Mouse (Mus musculus): ENCODE measurements around the gene Shc2. TPM values are rescaled to one million over a fixed set of nuclear protein-coding genes. Genes with fewer than 3 reads are reported as not detected.

The Shc2 gene
- polyA plus RNA-seq, 1 experiment = 5.8 TPM

DNA sequence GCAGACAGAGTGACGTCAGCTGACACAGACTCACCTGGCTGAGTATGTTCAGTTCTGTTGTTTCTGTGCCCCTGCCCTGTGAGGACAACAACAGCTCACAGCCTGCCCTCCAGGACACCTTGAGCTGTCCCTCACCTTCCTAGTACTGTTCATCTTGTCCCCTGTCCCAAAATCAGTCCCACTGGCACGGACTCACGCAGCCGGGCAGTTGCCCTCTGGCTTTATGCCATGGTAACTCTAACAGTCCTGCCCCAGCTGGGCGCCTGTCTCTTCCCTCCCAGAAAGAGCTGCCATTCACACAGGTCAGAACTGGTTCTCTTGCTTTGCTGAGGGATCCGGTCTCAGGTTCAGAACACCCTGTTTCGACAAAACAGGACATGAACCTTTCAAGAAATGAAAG, 15.1 kb upstream of the Shc2 start:
- Histone ChIP-seq H3K36me3 (ENCODE audit: control insufficient read depth, insufficient read depth, low read length) (no peaks in the 10 kb centered on the region), H3K4me3 (ENCODE audit: control insufficient read depth, low read depth, low read length) (no peak overlapping the region), H3K4me1 (ENCODE audit: control insufficient read depth, insufficient read depth, low read length) (no peaks in the 10 kb centered on the region; the same call in 1 of the 2 replicates), H3K27me3 (ENCODE audit: control insufficient read depth, insufficient read depth, low read length) (no peaks in the 10 kb centered on the region), H3K27ac (ENCODE audit: control insufficient read depth, insufficient read depth, low read depth, low read length) (no peak overlapping the region)
- TF ChIP-seq CTCF (IDR thresholded peaks at IDR 0.05; ENCODE audit: control insufficient read depth, insufficient read depth, insufficient replicate concordance, low read depth, low read length) (no peak), POLR2A (IDR thresholded peaks at IDR 0.05; ENCODE audit: control insufficient read depth, low read depth, low read length) (no peak)

DNA sequence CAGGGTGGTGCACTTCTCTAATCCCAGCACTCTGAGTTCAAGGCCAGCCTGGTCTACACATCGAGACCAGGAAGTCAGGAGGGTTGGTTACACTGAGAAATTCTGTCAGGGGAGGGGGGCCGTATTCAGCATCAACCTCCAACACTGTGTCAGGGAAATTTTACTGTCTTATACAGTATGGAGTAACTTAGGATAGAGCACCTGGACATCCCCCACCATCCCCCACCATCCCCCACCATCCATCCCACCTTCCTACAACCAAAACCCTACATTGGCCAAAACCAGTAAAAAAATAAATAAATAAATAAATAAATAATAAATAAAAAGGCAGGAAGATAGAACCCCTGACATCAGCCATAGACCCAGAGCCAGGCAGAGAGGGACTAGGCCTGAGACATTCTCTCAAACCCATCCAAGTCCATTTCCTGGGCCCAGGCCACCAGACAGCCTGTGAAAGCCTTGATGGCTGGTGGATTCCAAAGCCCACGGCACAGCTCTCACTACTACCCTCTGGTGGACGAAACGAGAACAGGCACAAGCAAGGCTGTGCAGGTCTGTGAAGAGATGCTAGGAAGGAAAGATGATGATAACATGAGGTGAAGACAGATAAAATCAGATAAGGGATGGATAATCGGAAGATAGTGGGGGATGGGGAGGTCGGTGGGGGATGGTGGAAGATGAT, 11.5 kb upstream of the Shc2 start:
- Histone ChIP-seq H3K4me3 (ENCODE audit: control insufficient read depth, low read depth, low read length) (no peak overlapping the region), H3K27ac (ENCODE audit: control insufficient read depth, insufficient read depth, low read depth, low read length) (no peak overlapping the region), H3K36me3 (ENCODE audit: control insufficient read depth, insufficient read depth, low read length) (no peaks in the 10 kb centered on the region), H3K4me1 (ENCODE audit: control insufficient read depth, insufficient read depth, low read length) (no peaks in the 10 kb centered on the region), H3K27me3 (ENCODE audit: control insufficient read depth, insufficient read depth, low read length) (no peaks in the 10 kb centered on the region)
- TF ChIP-seq CTCF (IDR thresholded peaks at IDR 0.05; ENCODE audit: control insufficient read depth, insufficient read depth, insufficient replicate concordance, low read depth, low read length) (peak; percentile 83; the same call in 1 of the 2 replicates), POLR2A (IDR thresholded peaks at IDR 0.05; ENCODE audit: control insufficient read depth, low read depth, low read length) (no peak)

DNA sequence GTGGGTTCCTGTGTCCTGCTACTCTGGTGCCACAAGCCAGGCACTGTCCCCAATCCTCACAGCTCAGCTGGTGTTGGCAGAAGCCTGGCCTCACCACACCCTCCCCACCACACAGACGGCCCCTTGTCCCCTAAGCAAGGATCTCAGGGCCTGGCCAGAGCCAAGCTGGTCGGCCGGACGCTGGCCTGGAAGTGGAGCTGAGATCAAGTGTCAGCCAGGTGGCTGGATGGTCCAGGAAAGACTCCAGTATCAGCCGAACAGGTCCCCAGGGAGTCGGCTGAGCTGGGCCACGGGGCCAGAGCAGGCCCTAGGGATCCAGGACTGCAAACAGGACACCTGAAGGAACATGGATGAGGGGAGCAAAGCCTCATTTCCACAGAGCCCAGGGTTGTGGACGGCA, 8.0 kb upstream of the Shc2 start, which contains the start of gene Odf3l2:
Gene Odf3l2 (minus strand): TSS at position 28 of the 400 bp plus-strand sequence.
- Histone ChIP-seq H3K4me3 (ENCODE audit: control insufficient read depth, low read depth, low read length) (no peak within 1 kb of the TSS), H3K27me3 (ENCODE audit: control insufficient read depth, insufficient read depth, low read length) (no peaks in the 10 kb centered on the region), H3K4me1 (ENCODE audit: control insufficient read depth, insufficient read depth, low read length) (no peaks in the 10 kb centered on the region), H3K36me3 (ENCODE audit: control insufficient read depth, insufficient read depth, low read length) (no peaks in the 10 kb centered on the region), H3K27ac (ENCODE audit: control insufficient read depth, insufficient read depth, low read depth, low read length) (no peak within 1 kb of the TSS)
- TF ChIP-seq POLR2A (IDR thresholded peaks at IDR 0.05; ENCODE audit: control insufficient read depth, low read depth, low read length) (no peak), CTCF (IDR thresholded peaks at IDR 0.05; ENCODE audit: control insufficient read depth, insufficient read depth, insufficient replicate concordance, low read depth, low read length) (no peak)

DNA sequence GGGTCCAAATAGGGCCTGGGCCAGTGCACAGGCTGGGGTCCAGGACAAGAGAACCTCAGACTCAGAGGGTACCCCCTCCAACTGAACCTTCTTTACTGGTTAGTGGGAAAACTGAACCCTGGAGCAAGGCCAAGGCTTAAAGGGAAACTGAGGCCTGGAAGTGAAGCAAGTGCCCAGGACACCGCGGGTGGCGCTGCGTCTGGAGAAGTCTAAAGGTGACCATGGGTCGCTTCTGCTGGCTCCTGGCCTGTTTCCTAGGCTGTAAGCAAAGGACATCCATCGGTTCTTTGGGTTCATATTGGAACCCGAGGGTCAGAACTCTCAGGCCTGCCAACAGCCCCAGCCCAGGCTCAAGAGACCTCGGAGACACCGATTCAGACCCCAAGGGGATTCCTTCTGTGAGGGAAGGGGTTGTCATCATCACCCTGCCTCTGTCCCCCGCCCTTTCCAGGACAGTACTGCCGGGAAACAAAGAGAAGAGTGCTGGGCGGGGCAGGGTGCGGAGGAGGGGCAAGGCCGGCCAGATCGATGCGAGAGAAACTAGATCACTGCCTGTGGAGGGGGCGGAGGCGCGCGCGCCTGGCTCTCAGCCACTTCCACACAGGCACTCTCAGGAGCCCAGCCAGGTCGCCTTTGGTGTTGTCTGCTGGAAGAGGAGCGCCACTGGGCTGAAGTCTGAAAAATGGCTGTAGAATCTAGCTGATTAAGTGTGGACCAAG, 927 bp upstream of the Shc2 start:
- TF ChIP-seq POLR2A (IDR thresholded peaks at IDR 0.05; ENCODE audit: control insufficient read depth, low read depth, low read length) (no peak), CTCF (IDR thresholded peaks at IDR 0.05; ENCODE audit: control insufficient read depth, insufficient read depth, insufficient replicate concordance, low read depth, low read length) (no peak)
- Histone ChIP-seq H3K4me1 (ENCODE audit: control insufficient read depth, insufficient read depth, low read length) (peaks cover 9% of the 10 kb centered on the region), H3K4me3 (ENCODE audit: control insufficient read depth, low read depth, low read length) (no peak overlapping the region), H3K27ac (ENCODE audit: control insufficient read depth, insufficient read depth, low read depth, low read length) (no peak overlapping the region), H3K36me3 (ENCODE audit: control insufficient read depth, insufficient read depth, low read length) (no peaks in the 10 kb centered on the region), H3K27me3 (ENCODE audit: control insufficient read depth, insufficient read depth, low read length) (no peaks in the 10 kb centered on the region)

DNA sequence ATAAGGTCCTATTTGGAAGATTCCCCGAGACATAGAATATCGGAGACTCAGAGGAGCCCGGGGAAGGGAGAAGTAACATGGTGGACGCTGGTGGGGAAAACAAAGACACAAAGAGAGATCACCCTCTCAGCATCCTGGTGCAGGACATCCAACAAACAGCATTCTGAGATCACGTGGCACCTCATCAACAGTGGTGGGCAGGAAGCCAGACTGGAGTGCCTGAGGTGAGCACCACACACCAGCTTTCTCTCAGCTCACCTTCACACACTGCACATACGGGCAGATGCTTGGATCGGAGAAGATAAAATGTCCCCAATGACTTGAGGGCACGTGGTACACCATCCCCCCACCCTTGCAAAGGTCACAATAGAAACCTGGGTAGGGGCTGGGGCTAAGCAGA, 1.4 kb downstream of the Shc2 start:
- Histone ChIP-seq H3K27me3 (ENCODE audit: control insufficient read depth, insufficient read depth, low read length) (no peaks in the 10 kb centered on the region), H3K27ac (ENCODE audit: control insufficient read depth, insufficient read depth, low read depth, low read length) (no peak overlapping the region), H3K36me3 (ENCODE audit: control insufficient read depth, insufficient read depth, low read length) (no peaks in the 10 kb centered on the region), H3K4me1 (ENCODE audit: control insufficient read depth, insufficient read depth, low read length) (peaks cover 9% of the 10 kb centered on the region), H3K4me3 (ENCODE audit: control insufficient read depth, low read depth, low read length) (no peak overlapping the region)
- no peak for TF ChIP-seq CTCF (IDR thresholded peaks at IDR 0.05; ENCODE audit: control insufficient read depth, insufficient read depth, insufficient replicate concordance, low read depth, low read length)

DNA sequence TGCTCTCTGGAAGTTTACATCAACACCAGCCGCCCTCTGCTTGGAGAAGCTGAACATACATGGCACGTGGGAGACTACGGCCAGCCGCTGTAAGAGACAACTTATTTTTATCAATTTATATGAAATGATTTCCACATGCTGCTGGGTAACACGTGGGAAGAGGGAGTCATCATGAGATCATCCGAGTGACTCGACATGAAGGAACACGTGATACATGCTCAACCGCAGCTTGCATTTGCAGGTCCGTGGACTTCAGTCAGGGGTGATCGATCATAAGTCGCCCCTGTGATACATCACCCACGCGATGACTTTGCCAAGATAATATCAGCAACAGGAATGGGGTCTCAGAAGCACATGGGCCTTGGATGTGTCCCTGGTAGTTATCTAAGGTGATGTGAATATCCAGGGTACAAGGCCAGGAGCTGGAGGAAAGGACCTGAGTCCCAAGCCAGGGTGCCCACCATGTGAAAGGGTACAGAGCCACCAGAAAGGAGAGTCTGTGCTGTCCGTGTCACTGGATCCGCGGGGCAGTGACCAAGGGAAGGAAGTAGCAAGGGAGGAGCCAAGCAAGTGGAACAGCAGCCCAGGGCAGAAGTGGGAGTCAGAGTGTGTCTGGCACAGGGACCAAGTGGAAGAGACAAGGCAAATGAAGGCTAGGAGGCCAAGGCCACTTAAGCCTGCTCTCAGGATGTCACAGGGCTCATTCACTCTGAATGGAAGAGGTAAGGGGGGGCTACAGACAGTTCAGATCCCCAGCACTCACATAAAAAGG, 4.5 kb downstream of the Shc2 start:
- peaks cover 9% of the 10 kb centered on the region for H3K4me1 ChIP-seq (ENCODE audit: control insufficient read depth, insufficient read depth, low read length)
- TF ChIP-seq POLR2A (IDR thresholded peaks at IDR 0.05; ENCODE audit: control insufficient read depth, low read depth, low read length) (no peak; the same call in 1 of the 2 replicates), CTCF (IDR thresholded peaks at IDR 0.05; ENCODE audit: control insufficient read depth, insufficient read depth, insufficient replicate concordance, low read depth, low read length) (no peak)
- H3K4me3 ChIP-seq (ENCODE audit: control insufficient read depth, low read depth, low read length) = no peak overlapping the region
- H3K27me3 ChIP-seq (ENCODE audit: control insufficient read depth, insufficient read depth, low read length) = no peaks in the 10 kb centered on the region
- H3K36me3 ChIP-seq (ENCODE audit: control insufficient read depth, insufficient read depth, low read length) = no peaks in the 10 kb centered on the region
- peak overlapping the region; percentile 37 for H3K27ac ChIP-seq (ENCODE audit: control insufficient read depth, insufficient read depth, low read depth, low read length)

DNA sequence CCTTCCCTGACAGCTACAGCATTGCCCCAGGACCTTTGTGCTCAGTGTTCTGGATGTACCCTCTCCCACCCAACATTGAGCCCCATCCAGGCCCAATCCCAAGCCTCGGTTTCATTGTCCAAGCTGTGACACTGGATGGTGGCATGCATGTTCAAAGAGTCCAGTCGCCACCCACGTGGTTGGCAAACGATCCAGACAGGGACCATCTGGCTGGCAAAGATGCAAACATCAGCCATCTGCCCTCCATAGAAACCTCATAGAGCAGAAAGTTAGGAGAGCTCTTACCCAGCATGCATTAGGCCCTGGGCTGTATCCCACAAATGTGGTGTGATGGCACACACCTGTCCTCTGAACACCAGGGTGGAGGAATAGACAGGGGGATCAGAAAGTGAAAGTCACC, 6.3 kb downstream of the Shc2 start:
- H3K36me3 ChIP-seq (ENCODE audit: control insufficient read depth, insufficient read depth, low read length) = no peaks in the 10 kb centered on the region
- TF ChIP-seq CTCF (IDR thresholded peaks at IDR 0.05; ENCODE audit: control insufficient read depth, insufficient read depth, insufficient replicate concordance, low read depth, low read length) = no peak
- no peak for TF ChIP-seq POLR2A (IDR thresholded peaks at IDR 0.05; ENCODE audit: control insufficient read depth, low read depth, low read length)
- H3K27ac ChIP-seq (ENCODE audit: control insufficient read depth, insufficient read depth, low read depth, low read length) = no peak overlapping the region
- no peaks in the 10 kb centered on the region; the same call in 1 of the 2 replicates for H3K4me1 ChIP-seq (ENCODE audit: control insufficient read depth, insufficient read depth, low read length)
- no peak overlapping the region for H3K4me3 ChIP-seq (ENCODE audit: control insufficient read depth, low read depth, low read length)
- H3K27me3 ChIP-seq (ENCODE audit: control insufficient read depth, insufficient read depth, low read length) = no peaks in the 10 kb centered on the region

Measured in testis, adult 2 months (tissue).